Mouse (Mus musculus): Measurements from ENCODE around the gene Mybph. TPM values are rescaled to one million over a fixed set of nuclear protein-coding genes. Genes with fewer than 3 reads are reported as not detected.

Mybph gene
- polyA plus RNA-seq, 1 experiment from 2014 or later = 6.1 TPM

GRCm38 (mm10) chr1:134215751-134216628 is 22.7 kb downstream of the Mybph start:
- Histone ChIP-seq H3K36me3 (no peaks in the 10 kb centered on the region), H3K9me3 (replicated peaks) (no peaks in the 10 kb centered on the region), H3K4me1 (peaks cover 52% of the 10 kb centered on the region), H3K27me3 (no peaks in the 10 kb centered on the region), H3K4me3 (replicated peaks) (no peak overlapping the region), H3K9ac (no peak overlapping the region), H3K27ac (peak overlapping the region; percentile 60), H3K4me2 (no peak overlapping the region)
- WGBS = 40% methylated on average over 11 of the region's 11 CpGs
- no peak for ATAC-seq (replicated peaks; ENCODE audit: low FRiP score)

- H3K9ac ChIP-seq = no peak overlapping the region
- H3K4me2 ChIP-seq = no peak overlapping the region
- H3K27me3 ChIP-seq = no peaks in the 10 kb centered on the region
- WGBS = 88% methylated on average over 2 of the region's 2 CpGs
- H3K4me1 ChIP-seq = peaks cover 46% of the 10 kb centered on the region
- H3K4me3 ChIP-seq (replicated peaks) = no peak overlapping the region
- H3K27ac ChIP-seq = peak overlapping the region; percentile 64; the same call in 1 of the 2 replicates
- H3K9me3 ChIP-seq (replicated peaks) = no peaks in the 10 kb centered on the region
- H3K36me3 ChIP-seq = no peaks in the 10 kb centered on the region
- ATAC-seq (replicated peaks; ENCODE audit: low FRiP score) = no peak
Observed at GRCm38 (mm10) chr1:134216629-134216971, 23.4 kb downstream of the Mybph start.

- Histone ChIP-seq H3K9me3 (replicated peaks) (no peaks in the 10 kb centered on the region), H3K27ac (peak overlapping the region; percentile 64), H3K4me1 (peaks cover 42% of the 10 kb centered on the region), H3K4me3 (replicated peaks) (no peak overlapping the region), H3K9ac (no peak overlapping the region), H3K27me3 (no peaks in the 10 kb centered on the region), H3K36me3 (no peaks in the 10 kb centered on the region), H3K4me2 (no peak overlapping the region)
- 54% methylated on average over 12 of the region's 12 CpGs for WGBS
- ATAC-seq (replicated peaks; ENCODE audit: low FRiP score) = peak; percentile 59
Observed at GRCm38 (mm10) chr1:134217028-134217481, 23.8 kb downstream of the Mybph start.

- H3K4me2 ChIP-seq = no peak overlapping the region
- H3K36me3 ChIP-seq = no peaks in the 10 kb centered on the region
- no peak overlapping the region for H3K9ac ChIP-seq
- WGBS = 91% methylated on average over 3 of the region's 3 CpGs
- H3K27ac ChIP-seq = peak overlapping the region; percentile 64; the same call in 1 of the 2 replicates
- no peaks in the 10 kb centered on the region for H3K9me3 ChIP-seq (replicated peaks)
- H3K4me3 ChIP-seq (replicated peaks) = no peak overlapping the region
- no peaks in the 10 kb centered on the region for H3K27me3 ChIP-seq
- ATAC-seq (replicated peaks; ENCODE audit: low FRiP score) = no peak
- H3K4me1 ChIP-seq = peaks cover 45% of the 10 kb centered on the region
Observed at GRCm38 (mm10) chr1:134217942-134218341, 24.7 kb downstream of the Mybph start.

- no peak overlapping the region for H3K27ac ChIP-seq
- no peaks in the 10 kb centered on the region for H3K27me3 ChIP-seq
- no peak overlapping the region for H3K9ac ChIP-seq
- ATAC-seq (replicated peaks; ENCODE audit: low FRiP score) = no peak
- H3K9me3 ChIP-seq (replicated peaks) = no peaks in the 10 kb centered on the region
- 92% methylated on average over 5 of the region's 5 CpGs for WGBS
- H3K4me2 ChIP-seq = no peak overlapping the region
- no peak overlapping the region for H3K4me3 ChIP-seq (replicated peaks)
- no peaks in the 10 kb centered on the region for H3K36me3 ChIP-seq
- H3K4me1 ChIP-seq = peaks cover 42% of the 10 kb centered on the region
Observed at GRCm38 (mm10) chr1:134219608-134220007, 26.4 kb downstream of the Mybph start.

- Histone ChIP-seq H3K4me3 (replicated peaks) (no peak overlapping the region), H3K36me3 (no peaks in the 10 kb centered on the region), H3K27me3 (no peaks in the 10 kb centered on the region), H3K27ac (no peak overlapping the region), H3K4me2 (no peak overlapping the region), H3K9ac (no peak overlapping the region), H3K9me3 (replicated peaks) (no peaks in the 10 kb centered on the region), H3K4me1 (peaks cover 27% of the 10 kb centered on the region)
- WGBS = 80% methylated on average over 1 of the region's 1 CpGs
- no peak for ATAC-seq (replicated peaks; ENCODE audit: low FRiP score)
Observed at GRCm38 (mm10) chr1:134221172-134221571, 27.9 kb downstream of the Mybph start.

GRCm38 (mm10) chr1:134222122-134223055 is 29.1 kb downstream of the Mybph start:
- Histone ChIP-seq H3K4me2 (no peak overlapping the region), H3K4me1 (peaks cover 18% of the 10 kb centered on the region), H3K4me3 (replicated peaks) (no peak overlapping the region), H3K27me3 (no peaks in the 10 kb centered on the region), H3K27ac (no peak overlapping the region), H3K36me3 (no peaks in the 10 kb centered on the region), H3K9ac (no peak overlapping the region), H3K9me3 (replicated peaks) (no peaks in the 10 kb centered on the region)
- ATAC-seq (replicated peaks; ENCODE audit: low FRiP score) = 0 out of 2 replicates have a peak, but pooled peaks have one; percentile 33
- WGBS = 40% methylated on average over 8 of the region's 8 CpGs

- ATAC-seq (replicated peaks; ENCODE audit: low FRiP score) = no peak
- Histone ChIP-seq H3K27ac (no peak overlapping the region), H3K4me3 (replicated peaks) (no peak overlapping the region), H3K9me3 (replicated peaks) (no peaks in the 10 kb centered on the region), H3K27me3 (no peaks in the 10 kb centered on the region), H3K36me3 (no peaks in the 10 kb centered on the region), H3K4me2 (no peak overlapping the region), H3K4me1 (peaks cover 11% of the 10 kb centered on the region), H3K9ac (no peak overlapping the region)
- WGBS = 78% methylated on average over 12 of the region's 12 CpGs
Observed at GRCm38 (mm10) chr1:134224649-134225227, 31.5 kb downstream of the Mybph start.

GRCm38 (mm10) chr1:134225375-134225774 is 32.1 kb downstream of the Mybph start:
- H3K9ac ChIP-seq = no peak overlapping the region
- WGBS = 89% methylated on average over 5 of the region's 5 CpGs
- no peak for ATAC-seq (replicated peaks; ENCODE audit: low FRiP score)
- no peaks in the 10 kb centered on the region for H3K9me3 ChIP-seq (replicated peaks)
- no peak overlapping the region for H3K27ac ChIP-seq
- H3K4me2 ChIP-seq = no peak overlapping the region
- peaks cover 11% of the 10 kb centered on the region for H3K4me1 ChIP-seq
- no peaks in the 10 kb centered on the region for H3K36me3 ChIP-seq
- H3K4me3 ChIP-seq (replicated peaks) = no peak overlapping the region
- no peaks in the 10 kb centered on the region for H3K27me3 ChIP-seq

- 75% methylated on average over 8 of the region's 8 CpGs for WGBS
- no peak for ATAC-seq (replicated peaks; ENCODE audit: low FRiP score)
- H3K4me1 ChIP-seq = peaks cover 11% of the 10 kb centered on the region
Observed at GRCm38 (mm10) chr1:134226739-134227138, 33.5 kb downstream of the Mybph start.

GRCm38 (mm10) chr1:134229806-134230575 is 36.7 kb downstream of the Mybph start:
- peaks cover 22% of the 10 kb centered on the region for H3K27me3 ChIP-seq
- peaks cover 28% of the 10 kb centered on the region for H3K4me1 ChIP-seq
- H3K9ac ChIP-seq = no peak overlapping the region
- H3K4me2 ChIP-seq = no peak overlapping the region
- WGBS = 73% methylated on average over 5 of the region's 5 CpGs
- no peaks in the 10 kb centered on the region for H3K9me3 ChIP-seq (replicated peaks)
- no peak overlapping the region for H3K27ac ChIP-seq
- no peaks in the 10 kb centered on the region for H3K36me3 ChIP-seq
- no peak for ATAC-seq (replicated peaks; ENCODE audit: low FRiP score)
- no peak overlapping the region for H3K4me3 ChIP-seq (replicated peaks)

More at GRCm38 (mm10) chr1:134226739-134227138, 33.5 kb downstream of the Mybph start:
- no peaks in the 10 kb centered on the region for H3K9me3 ChIP-seq (replicated peaks)
- no peak overlapping the region for H3K4me2 ChIP-seq
- no peak overlapping the region for H3K4me3 ChIP-seq (replicated peaks)
- no peaks in the 10 kb centered on the region for H3K36me3 ChIP-seq
- H3K27me3 ChIP-seq = no peaks in the 10 kb centered on the region
- no peak overlapping the region for H3K9ac ChIP-seq
- no peak overlapping the region for H3K27ac ChIP-seq
